Mouse (Mus musculus) cerebellum, adult 18-20 months (tissue): ENCODE measurements around the gene Klhl34.

ENCODE experiments used
- DNase-seq, 2 experiments: peaks; one replicate each; pipeline ENCODE4 v3.0.0; 2021

Gene Klhl34

DNA sequence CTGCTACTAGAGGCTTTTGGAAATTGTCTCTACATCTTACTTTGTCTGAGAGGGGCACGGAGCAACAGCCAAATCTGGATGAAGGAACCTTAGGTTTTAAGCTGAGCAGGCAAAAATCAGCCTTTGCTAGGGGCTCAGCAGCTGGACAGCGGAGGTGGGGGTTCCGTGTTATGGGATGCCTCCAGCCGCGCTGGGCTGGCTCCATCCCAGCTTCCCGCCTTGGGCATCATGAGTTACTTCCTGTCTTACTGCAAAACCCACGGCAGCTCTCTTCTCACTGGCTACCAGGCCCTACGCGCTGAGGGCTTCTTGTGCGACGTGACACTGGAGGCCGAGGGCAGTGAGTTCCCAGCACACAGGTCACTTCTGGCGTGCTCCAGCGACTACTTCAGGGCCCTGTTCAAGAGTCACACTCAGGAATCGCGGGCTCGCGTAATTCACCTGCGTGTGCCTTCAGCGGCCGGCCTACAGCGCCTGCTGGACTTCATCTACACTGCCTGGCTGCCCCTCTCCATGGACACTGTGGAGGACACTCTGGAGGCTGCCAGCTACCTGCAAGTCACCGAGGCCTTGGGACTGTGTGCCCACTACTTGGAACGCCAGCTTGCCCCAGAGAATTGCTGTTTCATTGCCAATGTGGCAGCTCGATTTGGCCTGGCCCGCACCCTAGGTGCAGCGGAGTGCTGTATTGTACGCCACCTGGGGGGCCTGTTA lies at the start of gene Klhl34:
Gene Klhl34 (plus strand): TSS at position 229 of the 714 bp plus-strand sequence.
- DNase-seq = peak; percentile 48 to 62

DNA sequence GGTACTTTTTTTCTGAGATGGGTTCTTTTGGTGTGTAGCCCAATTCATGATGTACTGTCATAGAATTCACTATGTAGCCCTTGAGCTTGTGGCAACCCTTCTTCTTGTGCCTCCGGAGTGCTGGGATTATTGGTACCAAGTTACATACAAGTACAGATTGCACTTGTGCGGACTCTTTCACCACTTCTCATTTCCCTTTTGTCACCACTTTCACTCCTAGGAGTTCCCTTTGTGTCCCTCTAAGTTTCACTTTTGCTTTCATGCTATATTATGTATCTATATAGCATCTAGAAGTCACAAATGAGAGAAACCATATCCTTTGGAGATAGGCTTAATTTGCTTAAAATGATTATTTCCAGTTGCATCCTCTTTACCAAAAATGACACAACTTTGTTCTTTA lies 16.6 kb upstream of the Klhl34 start:
- no peak for DNase-seq

DNA sequence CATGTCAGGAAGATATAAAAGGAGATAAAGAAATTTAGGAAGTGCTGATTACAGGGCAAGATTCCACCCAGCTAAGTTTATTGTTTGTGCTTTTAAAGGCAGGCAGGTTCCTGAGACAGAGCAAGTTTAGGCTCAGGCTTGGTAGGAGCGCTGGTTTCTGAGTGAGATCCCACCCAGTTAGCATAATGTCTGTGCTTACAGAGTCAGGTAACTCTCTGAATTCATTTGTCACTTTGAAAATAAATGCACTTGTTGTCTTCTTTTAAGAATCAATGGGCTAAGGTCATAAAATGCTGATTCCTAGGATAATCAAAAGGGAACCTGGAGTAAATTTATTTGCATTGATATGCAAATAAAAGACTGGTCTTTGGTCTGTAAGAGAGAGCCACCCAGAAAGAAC lies 8.5 kb upstream of the Klhl34 start:
- DNase-seq = no peak

DNA sequence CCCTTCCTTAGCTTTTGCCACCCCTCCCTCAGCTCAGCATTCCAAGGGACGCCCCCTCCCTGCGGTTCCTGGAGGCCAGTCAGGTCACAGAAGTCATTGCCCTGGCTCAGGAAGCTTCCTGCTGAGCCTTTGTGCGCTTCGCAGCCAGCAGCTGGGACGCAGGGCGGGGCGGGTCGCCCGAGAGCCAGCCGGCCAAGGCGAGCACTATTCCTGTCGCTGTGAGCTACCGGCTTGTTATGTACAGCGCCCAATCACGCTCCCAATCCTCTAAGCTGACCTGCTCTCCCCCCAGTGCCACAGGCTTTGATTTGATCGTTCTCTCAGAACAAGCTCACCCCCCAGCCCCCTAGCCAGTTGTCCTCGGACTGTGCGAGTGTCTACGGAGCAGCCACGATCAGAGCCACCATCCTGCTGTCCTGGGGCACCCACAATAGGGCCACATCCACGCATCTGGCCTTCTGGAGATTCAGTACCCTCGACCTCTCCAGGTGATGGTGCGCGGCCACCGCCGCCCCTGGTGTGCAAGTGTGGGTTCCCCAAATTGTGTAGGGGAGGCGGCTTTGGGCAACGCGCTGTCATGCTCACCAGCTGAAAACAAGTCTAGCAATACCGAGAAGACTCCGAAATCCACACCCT lies 546 bp upstream of the Klhl34 start:
- DNase-seq = peak; percentile 49 to 63

DNA sequence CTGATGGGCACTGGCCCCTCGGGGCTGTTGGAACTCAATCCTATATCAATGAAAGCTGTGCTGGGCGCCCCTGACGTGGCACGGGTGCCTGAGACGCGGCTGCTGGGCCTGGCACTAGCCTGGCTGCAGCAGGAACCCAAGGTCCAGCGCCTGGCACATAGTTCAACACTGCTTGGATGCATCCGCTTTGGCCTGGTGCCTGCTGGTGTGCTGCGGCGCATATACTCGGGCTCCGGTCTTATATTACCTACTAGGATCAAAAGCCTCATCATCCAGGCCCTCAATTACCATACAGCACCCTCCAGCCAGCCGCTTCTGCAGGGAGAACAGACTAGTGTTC lies 656 bp downstream of the Klhl34 start:
- DNase-seq = peak in 1 of 2 experiments; percentile 39

DNA sequence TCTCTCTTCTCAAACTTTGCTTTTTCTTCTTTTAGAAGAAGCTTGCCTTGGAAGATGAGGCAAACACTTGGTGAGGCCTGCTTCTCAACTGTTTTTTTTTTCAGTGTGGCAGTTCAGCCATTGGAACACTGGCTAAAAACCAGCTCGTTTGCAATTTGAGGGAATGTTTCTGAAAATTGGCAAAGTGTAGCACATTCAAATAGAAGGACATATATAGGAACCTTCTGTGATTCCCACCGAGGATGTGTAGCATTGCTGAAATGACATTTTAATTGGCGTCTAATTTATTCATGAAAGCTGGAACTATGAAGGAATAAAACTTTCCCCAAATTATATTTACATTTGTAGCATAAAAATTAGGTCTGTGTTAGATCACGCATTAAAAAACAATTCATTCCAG lies 11.7 kb downstream of the Klhl34 start:
- no peak for DNase-seq
